Mouse (Mus musculus) neural tube, embryonic 10.5 days (tissue): ENCODE measurements around the gene Med22.

Experiments
- DNase-seq: peaks from one replicate; pipeline ENCODE4 v3.0.0-alpha.2; 2017; ENCODE audit warnings: low spot score; ENCODE audit errors: extremely low spot score

Gene Med22

GRCm38 (mm10) chr2:26870666-26871065 lies 39.8 kb downstream of the Med22 start:
- DNase-seq: no peak

DNA sequence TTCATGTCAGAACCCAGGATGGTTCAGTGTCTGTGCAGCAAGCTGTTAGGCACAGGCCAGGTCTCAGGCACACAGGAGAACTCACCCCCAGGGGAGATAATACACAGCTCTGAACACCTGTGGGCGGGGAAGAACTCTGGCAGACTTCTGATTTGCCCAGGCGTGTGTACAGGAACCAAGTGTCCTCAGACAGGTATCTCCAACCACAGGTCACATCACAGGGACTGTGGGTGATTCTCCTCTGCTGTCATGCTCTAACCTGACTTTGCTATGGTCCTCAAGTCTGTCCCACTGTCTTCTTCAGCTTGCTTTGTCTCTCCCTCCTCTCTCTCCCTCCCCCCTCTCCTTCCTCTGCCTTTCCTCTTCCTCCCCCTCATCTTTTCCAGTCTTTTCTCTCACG lies 45.6 kb downstream of the Med22 start, which contains the start of gene Abo:
Gene Abo (minus strand): TSS at position 101 of the 400 bp plus-strand sequence.
- DNase-seq: no peak

GRCm38 (mm10) chr2:26862856-26863255 lies 47.6 kb downstream of the Med22 start:
- no peak for DNase-seq
